Mouse (Mus musculus) midbrain, embryonic 14.5 days (tissue): ENCODE results near the gene Pla2g2e. TPM values are rescaled to one million over a fixed set of nuclear protein-coding genes. Genes with fewer than 3 reads are reported as not detected.

Experiments
- ATAC-seq: fragments of 200-750 bp; cut with Nextera tagmentation; 2 replicates; pipeline ENCODE4 v1.8.0; 2017; ENCODE audit warnings: moderate number of reproducible peaks, moderate library complexity; ENCODE audit not compliant: low FRiP score, low TSS enrichment
- DNase-seq: peaks from one replicate; pipeline ENCODE4 v3.0.0-alpha.2; 2015
- H3K27ac ChIP-seq: fragments of 300-500 bp; sonication (generic); replicated peaks from 2 replicates; pipeline ENCODE4 v1.5.1; 2014; ENCODE audit warnings: mild to moderate bottlenecking, low read depth, low read length, moderate library complexity
- H3K27me3 ChIP-seq: fragments of 300-500 bp; sonication (generic); 2 replicates; pipeline ENCODE4 v1.6.1; 2014; ENCODE audit warnings: low read length, control low read depth, mixed read lengths; ENCODE audit not compliant: control insufficient read depth, insufficient read depth
- H3K36me3 ChIP-seq: fragments of 300-500 bp; sonication (generic); 2 replicates; pipeline ENCODE4 v1.6.1; 2014; ENCODE audit warnings: low read length, control low read depth; ENCODE audit not compliant: control insufficient read depth, insufficient read depth
- H3K4me1 ChIP-seq: fragments of 300-500 bp; sonication (generic); 2 replicates; pipeline ENCODE4 v1.6.1; 2014; ENCODE audit warnings: mild to moderate bottlenecking, antibody characterized with exemption, low read length, control low read depth; ENCODE audit not compliant: control insufficient read depth, insufficient read depth
- H3K4me2 ChIP-seq: fragments of 300-500 bp; sonication (generic); 2 replicates; pipeline ENCODE4 v1.6.1; 2014; ENCODE audit warnings: mild to moderate bottlenecking, low read length, moderate library complexity
- H3K4me3 ChIP-seq: fragments of 300-500 bp; sonication (generic); replicated peaks from 2 replicates; pipeline ENCODE4 v1.5.1; 2014; ENCODE audit warnings: low read depth, low read length
- H3K9ac ChIP-seq: fragments of 300-500 bp; sonication (generic); replicated peaks from 2 replicates; pipeline ENCODE4 v1.6.1; 2014; ENCODE audit warnings: mild to moderate bottlenecking, low read length, moderate library complexity
- H3K9me3 ChIP-seq: fragments of 300-500 bp; sonication (generic); 2 replicates; pipeline ENCODE4 v1.6.1; 2016; ENCODE audit warnings: low read length, control low read depth, mixed read lengths; ENCODE audit not compliant: control insufficient read depth
- WGBS: fragments of 180-500 bp; shearing (Covaris S2); extraction: QIAGEN DNeasy Blood & Tissue Kit; methylation state at CpG from one replicate; pipeline ENCODE4 v1.1.7; 2014; 5-methylcytosine and 5-hydroxymethylcytosine counted together
- polyA plus RNA-seq: library from polyadenylated mRNA; unstranded; fragments of >200 nt; fragmentation: Nextera tagmentation; extraction: Ambion mirVana; gene quantifications from 2 replicates; pipeline ENCODE4 v1.2.1, GENCODE M21; 2014

Pla2g2e gene
- not detected in 2 replicates for polyA plus RNA-seq

DNA sequence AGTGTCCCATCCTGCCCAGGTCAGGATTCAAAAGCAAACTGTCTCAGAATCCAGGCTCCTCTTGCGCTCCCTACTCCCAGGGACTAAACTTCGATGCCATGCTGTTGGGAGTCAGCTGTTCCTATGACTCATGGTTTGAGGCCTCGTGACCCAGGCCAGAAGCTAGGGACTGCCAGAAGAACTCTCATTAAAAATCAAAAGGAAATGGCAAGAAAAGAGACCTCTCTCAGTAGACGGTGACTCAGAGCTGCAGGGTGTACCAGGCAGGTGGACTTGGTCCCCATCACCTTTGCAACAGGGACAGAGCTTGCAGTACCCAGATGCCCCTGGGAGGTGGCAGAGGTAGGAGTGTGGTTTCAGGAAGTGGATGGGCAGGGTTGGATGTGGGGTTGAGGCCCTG lies at the start of gene Pla2g2e:
Gene Pla2g2e, plus strand, starts transcription at position 212 of the 400 bp plus-strand sequence.
- no peaks in the 10 kb centered on the region for H3K27me3 ChIP-seq
- no peak for ATAC-seq
- H3K9ac ChIP-seq: no peak within 1 kb of the TSS
- H3K4me1 ChIP-seq: no peaks in the 10 kb centered on the region
- WGBS: 84% methylated on average over 4 of the region's 4 CpGs
- H3K9me3 ChIP-seq: no peaks in the 10 kb centered on the region
- no peaks in the 10 kb centered on the region for H3K36me3 ChIP-seq
- no peak for DNase-seq
- no peak within 1 kb of the TSS for H3K4me2 ChIP-seq
- no peak within 1 kb of the TSS for H3K4me3 ChIP-seq
- H3K27ac ChIP-seq: no peak within 1 kb of the TSS

DNA sequence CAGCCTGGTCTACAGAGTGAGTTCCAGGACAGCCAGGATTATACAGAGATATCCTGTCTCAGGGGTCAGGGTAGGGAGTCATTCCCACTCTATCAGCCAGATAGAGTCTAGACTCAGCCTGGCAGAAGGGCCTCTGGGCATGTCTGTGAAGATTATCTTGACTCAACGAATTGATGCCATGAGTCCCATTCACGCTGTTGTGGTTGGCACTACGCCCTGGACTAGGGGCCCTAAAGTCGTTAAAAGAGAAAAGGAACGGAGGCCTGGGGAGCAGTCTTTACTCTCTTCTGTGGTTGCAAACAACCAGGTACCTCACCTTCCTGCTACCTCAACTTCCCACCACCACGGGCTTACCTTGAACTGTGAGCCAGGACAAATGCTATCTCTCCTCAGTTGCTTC lies 37.9 kb upstream of the Pla2g2e start:
- no peak overlapping the region for H3K9ac ChIP-seq
- no peaks in the 10 kb centered on the region for H3K27me3 ChIP-seq
- no peak overlapping the region for H3K27ac ChIP-seq
- H3K4me3 ChIP-seq: no peak overlapping the region
- no peak overlapping the region for H3K4me2 ChIP-seq
- no peaks in the 10 kb centered on the region for H3K9me3 ChIP-seq
- WGBS: 84% methylated on average over 6 of the region's 6 CpGs
- ATAC-seq (no peak), DNase-seq (no peak)
- no peaks in the 10 kb centered on the region for H3K36me3 ChIP-seq
- no peaks in the 10 kb centered on the region for H3K4me1 ChIP-seq

DNA sequence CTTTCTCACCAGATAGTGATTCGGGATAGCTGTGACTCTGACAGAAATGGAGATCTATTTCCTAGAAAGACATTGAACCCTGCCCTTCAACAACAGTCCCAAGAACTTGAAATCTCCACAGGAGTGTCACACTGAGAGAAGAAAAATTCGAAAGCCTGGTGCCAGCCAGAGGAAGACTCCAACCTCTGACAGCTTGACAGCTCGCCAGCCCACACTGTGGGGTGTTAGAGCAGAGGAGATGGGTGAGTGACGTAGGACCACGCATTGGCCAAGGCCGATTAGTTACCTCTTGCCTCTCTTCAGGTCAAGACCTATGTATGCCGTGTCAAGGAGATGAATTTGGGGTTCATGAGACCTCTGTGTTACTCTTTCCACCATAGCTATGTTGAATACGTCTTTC lies 37.0 kb upstream of the Pla2g2e start:
- ATAC-seq: no peak
- no peaks in the 10 kb centered on the region for H3K4me1 ChIP-seq
- H3K9ac ChIP-seq: no peak overlapping the region
- no peak overlapping the region for H3K4me2 ChIP-seq
- no peaks in the 10 kb centered on the region for H3K27me3 ChIP-seq
- no peaks in the 10 kb centered on the region for H3K36me3 ChIP-seq
- 90% methylated on average over 8 of the region's 8 CpGs for whole genome bisulfite sequencing
- no peak for DNase-seq
- no peak overlapping the region for H3K27ac ChIP-seq
- no peaks in the 10 kb centered on the region for H3K9me3 ChIP-seq
- no peak overlapping the region for H3K4me3 ChIP-seq

DNA sequence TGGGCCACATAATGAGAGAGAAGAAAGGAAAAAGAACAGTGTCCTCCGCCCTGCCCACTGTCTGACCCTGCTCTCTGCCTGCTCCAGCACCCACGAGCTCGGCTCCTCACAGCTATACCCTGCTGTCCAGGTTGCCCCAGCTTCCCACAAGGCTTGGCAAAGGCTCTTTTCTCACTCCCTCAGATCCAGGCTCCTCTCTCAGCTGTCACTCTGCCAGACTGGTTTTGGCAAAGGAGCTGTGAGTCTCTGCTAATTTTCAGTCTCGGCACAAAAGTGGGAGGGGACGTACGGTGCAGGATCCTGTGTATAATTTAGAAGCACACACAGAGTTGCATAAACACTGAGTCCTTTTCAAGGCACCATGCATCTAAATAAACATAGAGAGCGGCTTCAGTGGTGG lies 36.4 kb upstream of the Pla2g2e start:
- no peak overlapping the region for H3K27ac ChIP-seq

DNA sequence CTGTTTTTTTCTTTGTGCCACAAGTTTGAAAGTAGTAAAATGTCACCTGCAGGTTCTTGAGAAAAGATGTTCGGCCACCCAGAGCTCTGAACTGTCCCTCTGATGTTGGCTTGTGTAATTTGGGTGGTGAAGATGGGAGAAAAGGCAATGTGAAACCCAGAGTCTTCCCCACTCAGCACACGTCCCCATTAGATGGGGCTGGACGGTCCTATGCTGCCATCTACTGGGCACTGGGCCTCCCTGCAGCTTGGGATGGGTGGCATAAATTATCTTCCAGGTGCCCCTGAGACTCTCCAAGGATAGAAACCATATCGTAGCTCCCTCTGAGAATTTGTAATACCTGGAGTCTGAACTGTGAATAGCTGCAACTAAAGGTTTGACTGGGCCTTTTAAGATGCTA lies 26.3 kb upstream of the Pla2g2e start:
- no peak overlapping the region for H3K4me3 ChIP-seq
- DNase-seq (peak; percentile 88), ATAC-seq (no peak; the same call in 1 of the 2 replicates)
- no peak overlapping the region for H3K9ac ChIP-seq
- H3K9me3 ChIP-seq: no peaks in the 10 kb centered on the region
- H3K4me2 ChIP-seq: no peak overlapping the region
- no peaks in the 10 kb centered on the region for H3K4me1 ChIP-seq
- WGBS: 5% methylated on average over 4 of the region's 4 CpGs
- H3K27me3 ChIP-seq: no peaks in the 10 kb centered on the region
- H3K36me3 ChIP-seq: no peaks in the 10 kb centered on the region
- H3K27ac ChIP-seq: no peak overlapping the region

More for the DNA sequence above, 36.4 kb upstream of the Pla2g2e start:
- Histone ChIP-seq H3K27me3 (no peaks in the 10 kb centered on the region), H3K36me3 (no peaks in the 10 kb centered on the region), H3K4me2 (no peak overlapping the region), H3K9ac (no peak overlapping the region), H3K4me3 (no peak overlapping the region), H3K9me3 (no peaks in the 10 kb centered on the region), H3K4me1 (no peaks in the 10 kb centered on the region)
- DNase-seq (peak; percentile 49), ATAC-seq (no peak)
- 85% methylated on average over 7 of the region's 7 CpGs for WGBS

DNA sequence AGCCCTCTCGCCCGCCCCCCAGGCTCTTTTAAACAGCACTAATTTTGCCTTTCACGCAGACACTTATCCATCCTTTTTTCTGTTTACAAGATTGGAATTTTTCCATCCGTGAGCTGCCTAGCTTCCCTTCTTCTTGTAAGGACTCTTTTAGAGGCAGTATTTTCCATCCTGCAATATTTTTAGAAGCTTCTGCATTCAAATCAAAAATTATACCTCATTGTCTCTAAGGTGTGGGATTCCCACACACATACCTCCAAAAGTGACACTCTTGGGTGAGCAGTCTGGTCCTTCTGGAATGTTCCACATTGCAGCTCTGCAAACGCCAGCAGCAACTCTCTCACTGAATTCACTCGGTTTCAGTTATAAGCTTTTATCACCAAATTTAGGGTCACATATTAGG lies 24.8 kb upstream of the Pla2g2e start:
- no peak overlapping the region for H3K4me3 ChIP-seq
- H3K27ac ChIP-seq: no peak overlapping the region
- WGBS: 75% methylated on average over 6 of the region's 6 CpGs

DNA sequence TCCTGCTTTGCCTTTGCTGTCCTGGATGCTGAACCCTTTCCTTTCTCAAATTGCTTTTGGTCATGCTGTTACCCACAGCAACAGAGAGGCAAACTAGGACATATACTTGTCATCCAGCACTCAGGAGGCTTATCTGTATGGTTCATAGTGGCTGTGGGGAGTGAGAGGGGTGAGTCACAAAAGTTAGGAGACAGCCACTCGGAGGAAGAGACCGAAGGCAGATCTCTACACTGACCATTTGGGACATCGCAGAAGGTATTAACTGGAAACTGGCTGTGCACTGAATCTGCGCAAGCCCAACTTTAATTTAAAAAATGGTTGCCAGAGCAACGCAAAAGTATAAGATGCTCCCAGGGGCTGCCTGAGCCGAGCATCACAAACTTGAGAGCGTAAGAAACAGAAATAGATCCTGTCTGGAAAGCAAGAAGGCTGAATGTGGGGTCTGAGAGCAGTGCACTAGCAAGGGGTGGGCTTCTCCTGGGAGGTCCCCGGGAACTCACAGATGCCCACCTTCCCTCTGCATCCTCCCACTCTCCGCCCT lies 22.6 kb upstream of the Pla2g2e start:
- no peak for ATAC-seq
- Histone ChIP-seq H3K4me3 (no peak overlapping the region), H3K36me3 (no peaks in the 10 kb centered on the region), H3K27ac (no peak overlapping the region), H3K9me3 (no peaks in the 10 kb centered on the region), H3K9ac (no peak overlapping the region), H3K4me2 (no peak overlapping the region), H3K4me1 (no peaks in the 10 kb centered on the region), H3K27me3 (no peaks in the 10 kb centered on the region)
- DNase-seq: no peak
- WGBS: 82% methylated on average over 9 of the region's 9 CpGs

More for the DNA sequence above, 24.8 kb upstream of the Pla2g2e start:
- Histone ChIP-seq H3K4me1 (no peaks in the 10 kb centered on the region), H3K9ac (no peak overlapping the region), H3K27me3 (no peaks in the 10 kb centered on the region), H3K9me3 (no peaks in the 10 kb centered on the region), H3K36me3 (no peaks in the 10 kb centered on the region), H3K4me2 (no peak overlapping the region)
- no peak for ATAC-seq
- DNase-seq: no peak

DNA sequence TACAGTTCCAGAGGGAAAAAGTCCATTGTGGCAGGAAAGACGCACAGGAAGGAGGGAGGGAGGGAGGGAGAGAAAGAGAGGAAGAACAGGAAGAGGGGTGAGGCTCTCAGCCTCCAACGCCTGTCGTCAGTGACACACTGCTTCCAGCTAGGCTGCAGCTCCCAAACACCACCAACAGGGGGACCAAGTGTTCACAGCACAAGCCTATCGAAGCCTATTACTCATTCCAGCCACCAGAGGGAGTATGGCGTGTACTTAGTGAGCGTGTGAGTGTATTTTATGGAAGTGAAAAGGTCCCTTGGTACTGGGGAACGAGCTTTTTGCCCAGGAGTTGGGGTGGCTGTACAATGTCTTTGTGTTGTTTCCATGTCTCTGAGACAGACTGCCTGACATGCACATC lies 21.3 kb upstream of the Pla2g2e start:
- no peaks in the 10 kb centered on the region for H3K27me3 ChIP-seq
- ATAC-seq (no peak), DNase-seq (peak; percentile 87)
- H3K4me1 ChIP-seq: no peaks in the 10 kb centered on the region
- H3K9me3 ChIP-seq: no peaks in the 10 kb centered on the region
- H3K36me3 ChIP-seq: no peaks in the 10 kb centered on the region
- no peak overlapping the region for H3K4me3 ChIP-seq
- H3K9ac ChIP-seq: no peak overlapping the region
- H3K27ac ChIP-seq: no peak overlapping the region
- no peak overlapping the region for H3K4me2 ChIP-seq
- 26% methylated on average over 7 of the region's 7 CpGs for WGBS

DNA sequence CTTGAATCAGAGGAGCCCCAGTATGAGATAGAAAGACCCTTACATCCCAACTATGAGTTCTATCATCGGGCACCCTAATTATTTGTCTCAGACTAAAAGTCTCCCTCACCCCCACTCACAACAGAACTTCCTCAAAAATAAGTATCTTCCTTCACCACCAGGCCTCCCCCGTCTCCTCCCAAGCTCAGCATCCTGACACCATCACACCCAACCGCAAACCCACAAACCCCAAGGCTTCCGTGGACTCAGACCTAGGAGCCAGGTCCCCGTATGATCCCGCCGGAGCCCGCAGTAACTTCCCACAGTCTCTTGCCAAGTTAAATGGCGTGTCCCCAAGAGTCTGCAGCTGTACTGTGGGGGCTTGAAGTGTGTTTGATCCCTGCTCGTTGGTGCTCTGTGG lies 20.2 kb upstream of the Pla2g2e start:
- no peak overlapping the region for H3K27ac ChIP-seq
- H3K4me1 ChIP-seq: no peaks in the 10 kb centered on the region
- H3K4me2 ChIP-seq: no peak overlapping the region
- ATAC-seq: no peak
- DNase-seq: no peak
- H3K9ac ChIP-seq: no peak overlapping the region
- H3K9me3 ChIP-seq: no peaks in the 10 kb centered on the region
- H3K4me3 ChIP-seq: no peak overlapping the region
- 91% methylated on average over 10 of the region's 10 CpGs for WGBS
- H3K36me3 ChIP-seq: no peaks in the 10 kb centered on the region
- no peaks in the 10 kb centered on the region for H3K27me3 ChIP-seq
